8 mouse cellular contexts compared by ENCODE assay signal in the genomic region with DNA sequence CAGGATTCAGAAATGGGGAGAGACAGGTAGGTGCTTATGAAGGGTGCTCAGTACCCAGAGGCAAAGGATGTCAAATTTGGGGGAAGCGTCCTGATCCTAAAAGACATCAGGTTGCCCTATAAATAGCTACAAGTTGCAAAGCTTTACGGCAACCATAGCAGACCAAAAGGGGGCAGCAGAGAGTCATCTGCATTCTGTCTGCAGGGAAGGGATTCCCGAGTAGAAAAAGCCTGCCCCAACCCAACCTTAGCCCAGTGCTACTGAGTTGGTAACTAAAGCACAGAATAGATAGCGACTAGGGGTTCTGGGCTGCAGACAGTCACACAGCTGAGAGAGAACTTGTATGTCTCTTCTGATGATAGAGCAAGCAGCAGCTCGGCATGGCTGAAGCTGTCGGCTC. TPM values are rescaled to one million over a fixed set of nuclear protein-coding genes. Genes with fewer than 3 reads are reported as not detected.
DNase-seq lines count a peak whose midpoint lies in the region; ATAC-seq and TF ChIP-seq lines count a peak whose summit lies in the region.

No protein-coding gene starts in this region.

- H3K4me3 ChIP-seq in limb, embryonic 14.5 days (replicated peaks; ENCODE audit: low read length), result no peak overlapping the region

- H3K4me1 ChIP-seq in limb, embryonic 14.5 days (ENCODE audit: control insufficient read depth, insufficient read depth, low read length), result peaks cover 7% of the 10 kb centered on the region; the same call in 1 of the 2 replicates

- no peak overlapping the region for H3K9ac ChIP-seq in limb, embryonic 14.5 days (ENCODE audit: low read depth, low read length, severe bottlenecking)

- DNase-seq in A20 (ENCODE audit: low read depth, low spot score), result peak; percentile 59
- peak; percentile 62 for DNase-seq in adrenal gland, adult 8-10 months
- DNase-seq in embryo, embryonic 10.5 days (ENCODE audit: low spot score), result peak; percentile 92
- peak; percentile 59 for DNase-seq in gastrocnemius, postnatal 25 days
- peak; percentile 73 for DNase-seq in kidney, adult 9 months
- DNase-seq in limb, embryonic 14.5 days (ENCODE audit: low spot score), result peak; percentile 92
- peak; percentile 81 for DNase-seq in neural tube, embryonic 10.5 days (ENCODE audit: extremely low spot score, low spot score)
- peak; percentile 68 for DNase-seq in telencephalon, adult 2 months (ENCODE audit: low read depth, low spot score)

- H3K36me3 ChIP-seq in limb, embryonic 14.5 days (ENCODE audit: control insufficient read depth, insufficient read depth, low read length), result peaks cover 4% of the 10 kb centered on the region; the same call in 1 of the 2 replicates

- ATAC-seq in limb, embryonic 14.5 days (ENCODE audit: low FRiP score, low read depth), result peak; percentile 59; the same call in 1 of the 2 replicates

- no peak for TF ChIP-seq POLR2A in limb, embryonic 14.5 days (IDR thresholded peaks at IDR 0.05; ENCODE audit: borderline replicate concordance, extremely low read depth, insufficient read depth, insufficient read length)

- no peaks in the 10 kb centered on the region for H3K27me3 ChIP-seq in limb, embryonic 14.5 days (ENCODE audit: control insufficient read depth, insufficient read depth, low read length)

- 36% methylated on average over 6 of the region's 6 CpGs for WGBS in limb, embryonic 14.5 days

- H3K9me3 ChIP-seq in limb, embryonic 14.5 days (ENCODE audit: control insufficient read depth, low read length), result no peaks in the 10 kb centered on the region

- no peak overlapping the region for H3K4me2 ChIP-seq in limb, embryonic 14.5 days (replicated peaks; ENCODE audit: low read depth, low read length, severe bottlenecking)

- H3K27ac ChIP-seq in limb, embryonic 14.5 days (replicated peaks; ENCODE audit: low read depth, low read length), result no peak overlapping the region

RNA-seq across cellular contexts. Expression of gene Mrps27, which starts 31.0 kb away (rescaled TPM):
- total RNA-seq in adrenal gland, adult 8-10 months (2022), result 10 to 100 TPM; 46.5 to 49.1 (median 47.6) TPM
- 10 to 100 TPM; 25.8 to 30.8 TPM for total RNA-seq in gastrocnemius, postnatal 25 days (2021)
- polyA plus RNA-seq in limb, embryonic 14.5 days (2012; rRNA removed), result 32.9 and 36.6 TPM in 2 replicates
- polyA plus RNA-seq in limb, embryonic 14.5 days (2014; fragmentation: Nextera tagmentation; extraction: Ambion mirVana), result 54.1 and 55.7 TPM in 2 replicates

RNA-seq across cellular contexts. Expression of gene Ptcd2, which starts 31.0 kb away (rescaled TPM):
- total RNA-seq in adrenal gland, adult 8-10 months (2022), result 10 to 100 TPM; 31.7 to 40.4 (median 35.0) TPM
- 10 to 100 TPM; 27.6 to 30.3 TPM for total RNA-seq in gastrocnemius, postnatal 25 days (2021)
- polyA plus RNA-seq in limb, embryonic 14.5 days (2012; rRNA removed), result 21.4 and 24.0 TPM in 2 replicates
- polyA plus RNA-seq in limb, embryonic 14.5 days (2014; fragmentation: Nextera tagmentation; extraction: Ambion mirVana), result 41.3 and 46.6 TPM in 2 replicates
